Mouse (Mus musculus) right cerebral cortex, postnatal 14 days (tissue): ENCODE results near the gene Cfl1.

Source experiments
- DNase-seq: peaks from one replicate; pipeline ENCODE4 v3.0.0; 2022

Cfl1 gene

GRCm38 (mm10) chr19:5538786-5539185, 48.5 kb downstream of the Cfl1 start:
- DNase-seq: no peak

- DNase-seq: no peak
Observed at GRCm38 (mm10) chr19:5543362-5543761, 53.1 kb downstream of the Cfl1 start.

GRCm38 (mm10) chr19:5544031-5544430, 53.8 kb downstream of the Cfl1 start:
- DNase-seq: no peak
